Mouse (Mus musculus) hindbrain, embryonic 12.5 days (tissue): ENCODE measurements around the gene Tbl1x. TPM values are rescaled to one million over a fixed set of nuclear protein-coding genes. Genes with fewer than 3 reads are reported as not detected.
A peak's percentile ranks its signal among the peaks of the same experiment; 100 is the strongest.

ENCODE experiments used
- ATAC-seq: fragments of 200-750 bp; cut with Nextera tagmentation; 2 replicates; pipeline ENCODE4 v1.8.0; 2017; ENCODE audit warnings: moderate TSS enrichment; ENCODE audit not compliant: low FRiP score
- H3K27ac ChIP-seq: fragments of 300-500 bp; sonication (generic); 2 replicates; pipeline ENCODE4 v1.5.1; 2016; ENCODE audit warnings: mild to moderate bottlenecking
- H3K27me3 ChIP-seq: fragments of 300-500 bp; sonication (generic); 2 replicates; pipeline ENCODE4 v1.6.1; 2016; ENCODE audit warnings: mild to moderate bottlenecking
- H3K36me3 ChIP-seq: fragments of 300-500 bp; sonication (generic); 2 replicates; pipeline ENCODE4 v1.6.1; 2016; ENCODE audit warnings: mild to moderate bottlenecking
- H3K4me1 ChIP-seq: fragments of 300-500 bp; sonication (generic); 2 replicates; pipeline ENCODE4 v1.6.1; 2016
- H3K4me2 ChIP-seq: fragments of 300-500 bp; sonication (generic); replicated peaks from 2 replicates; pipeline ENCODE4 v1.6.1; 2016; ENCODE audit warnings: mild to moderate bottlenecking
- H3K4me3 ChIP-seq: fragments of 300-500 bp; sonication (generic); 2 replicates; pipeline ENCODE4 v1.5.1; 2016; ENCODE audit warnings: mild to moderate bottlenecking
- H3K9ac ChIP-seq: fragments of 300-500 bp; sonication (generic); 2 replicates; pipeline ENCODE4 v1.6.1; 2016; ENCODE audit warnings: mild to moderate bottlenecking, moderate library complexity
- H3K9me3 ChIP-seq: fragments of 300-500 bp; sonication (generic); replicated peaks from 2 replicates; pipeline ENCODE4 v1.6.1; 2016; ENCODE audit warnings: mild to moderate bottlenecking
- WGBS: fragments of 180-500 bp; shearing (Covaris S2); methylation state at CpG from one replicate; pipeline ENCODE4 v1.1.7; 2016; 5-methylcytosine and 5-hydroxymethylcytosine counted together
- polyA plus RNA-seq: library from polyadenylated mRNA; unstranded; fragments of >200 nt; fragmentation: Nextera tagmentation; extraction: Ambion mirVana; gene quantifications from 2 replicates; pipeline ENCODE4 v1.2.1, GENCODE M21; 2016

Tbl1x gene
- 59.8 and 62.5 TPM in 2 replicates for polyA plus RNA-seq

DNA sequence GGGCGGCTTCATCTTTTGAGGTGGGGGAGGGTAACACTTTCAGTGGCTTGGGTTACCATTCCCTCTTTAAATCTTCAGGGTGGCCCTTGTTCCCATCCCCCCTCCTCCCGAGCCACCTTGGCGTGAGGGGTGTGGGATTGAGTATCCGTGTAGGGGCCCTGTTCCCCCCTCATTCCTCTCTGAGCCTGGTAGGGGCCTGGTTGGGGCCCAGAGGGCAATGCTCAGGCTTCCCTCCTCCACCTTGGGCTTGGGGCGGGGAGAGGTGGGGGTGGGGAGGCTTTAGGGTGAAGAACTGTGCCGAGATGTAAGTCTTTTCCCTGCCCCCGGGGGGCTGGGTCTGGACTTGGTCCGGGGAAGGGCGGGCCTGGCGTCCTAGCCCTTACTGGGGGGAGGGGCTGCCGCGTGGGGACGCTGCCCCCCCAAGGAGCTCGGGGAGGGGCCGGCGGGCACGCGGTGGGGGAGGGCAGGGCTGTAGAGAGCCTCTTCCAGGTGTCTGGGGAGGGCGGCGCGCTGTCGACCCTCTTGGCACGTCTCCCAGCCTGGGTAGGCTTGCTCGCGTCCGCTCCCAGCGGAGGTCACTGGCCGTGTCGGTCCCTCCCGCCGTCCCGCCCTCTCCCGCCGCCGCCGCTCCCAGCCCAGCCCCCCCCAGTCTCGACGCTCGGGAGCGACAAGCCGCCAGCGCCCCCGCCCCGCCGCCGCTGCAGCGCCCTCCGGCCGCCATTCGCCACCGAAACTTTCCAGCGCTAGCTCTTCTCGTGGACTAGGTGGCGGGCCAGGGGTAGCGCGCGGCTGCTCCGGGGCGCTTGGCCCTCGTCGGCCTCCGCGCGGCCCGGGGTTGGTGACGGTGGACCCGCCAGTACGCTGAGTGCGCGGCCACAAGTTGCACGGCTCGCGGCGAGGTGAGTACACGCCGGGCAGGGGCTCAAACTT lies at the start of gene Tbl1x:
Gene Tbl1x (plus strand): TSS at position 643 of the 930 bp plus-strand sequence.
- Histone ChIP-seq H3K4me1 (peaks cover 12% of the 10 kb centered on the region; the same call in 1 of the 2 replicates), H3K4me3 (peak within 1 kb of the TSS; percentile 60), H3K27ac (peak within 1 kb of the TSS; percentile 94), H3K9ac (peak within 1 kb of the TSS; percentile 80), H3K9me3 (no peaks in the 10 kb centered on the region), H3K36me3 (no peaks in the 10 kb centered on the region), H3K4me2 (peak within 1 kb of the TSS; percentile 62), H3K27me3 (no peaks in the 10 kb centered on the region)
- 11% methylated on average over 42 of the region's 76 CpGs for WGBS
- peak; percentile 80 for ATAC-seq

DNA sequence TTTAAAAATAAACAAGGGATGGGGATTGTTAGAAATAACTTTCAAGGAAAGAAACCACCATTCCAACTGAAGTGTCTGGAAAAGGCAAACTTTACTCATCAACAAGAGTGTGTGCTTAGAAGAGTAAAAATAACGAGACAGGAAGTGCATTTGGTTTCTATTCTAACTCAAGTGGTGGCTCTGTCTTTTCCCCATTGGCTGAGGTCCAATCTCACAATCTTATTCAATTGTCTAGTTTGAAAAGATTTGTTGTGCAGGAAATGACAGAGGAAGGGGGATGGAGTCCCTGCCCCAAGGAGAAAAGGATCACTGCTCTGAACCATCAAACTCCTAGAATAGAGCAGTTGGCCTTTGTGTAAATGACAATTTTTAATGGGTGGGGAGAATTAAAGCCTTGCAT lies 41.6 kb upstream of the Tbl1x start:
- no peak for ATAC-seq
- Histone ChIP-seq H3K27me3 (no peaks in the 10 kb centered on the region), H3K4me3 (no peak overlapping the region), H3K27ac (no peak overlapping the region), H3K9ac (no peak overlapping the region), H3K4me1 (no peaks in the 10 kb centered on the region), H3K9me3 (no peaks in the 10 kb centered on the region), H3K36me3 (no peaks in the 10 kb centered on the region), H3K4me2 (no peak overlapping the region)
- WGBS: 77% methylated on average over 1 of the region's 1 CpGs

DNA sequence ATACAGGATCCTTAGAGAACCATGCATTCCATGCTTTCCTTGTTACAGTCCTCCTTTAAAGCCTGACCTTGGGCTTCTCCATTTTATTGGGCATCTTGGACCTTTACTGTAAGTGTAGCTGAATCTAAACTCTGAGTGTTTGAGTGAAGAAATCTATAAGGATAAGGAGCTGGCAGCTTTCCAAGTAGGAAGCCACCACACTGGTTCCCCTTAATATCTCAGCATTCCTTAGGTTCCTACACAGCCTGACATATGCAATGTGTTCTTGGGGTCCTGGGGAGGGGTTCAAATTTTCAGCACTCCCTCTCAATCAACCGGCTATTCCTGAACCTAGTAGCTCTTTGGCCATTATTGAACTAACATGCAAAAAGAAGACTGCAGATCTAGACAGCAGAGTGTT lies 38.0 kb upstream of the Tbl1x start:
- Histone ChIP-seq H3K9me3 (no peaks in the 10 kb centered on the region), H3K27ac (no peak overlapping the region), H3K4me3 (no peak overlapping the region), H3K27me3 (no peaks in the 10 kb centered on the region), H3K4me1 (no peaks in the 10 kb centered on the region), H3K36me3 (no peaks in the 10 kb centered on the region), H3K9ac (no peak overlapping the region), H3K4me2 (no peak overlapping the region)
- 60% methylated on average over 1 of the region's 1 CpGs for WGBS
- ATAC-seq: no peak

DNA sequence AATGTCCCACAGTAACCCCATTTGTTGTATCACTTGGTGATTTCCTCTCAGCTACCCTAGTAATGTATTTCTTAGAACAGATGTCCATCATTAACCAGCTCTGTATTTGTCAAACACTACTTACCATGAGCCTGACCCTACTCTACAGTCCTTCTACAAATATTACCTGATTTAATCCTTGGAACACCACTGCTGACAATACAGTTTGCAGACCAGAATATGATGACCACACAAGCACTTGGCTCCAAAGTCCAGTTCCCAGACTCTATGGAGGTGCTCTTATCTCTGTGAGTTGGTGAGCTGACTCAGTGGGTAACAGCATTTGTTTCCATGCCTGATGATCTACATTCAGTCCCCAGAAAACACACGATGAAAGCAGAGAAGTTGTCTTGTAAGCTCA lies 37.3 kb upstream of the Tbl1x start:
- ATAC-seq: no peak
- no peak overlapping the region for H3K4me3 ChIP-seq
- H3K9ac ChIP-seq: no peak overlapping the region
- no peaks in the 10 kb centered on the region for H3K9me3 ChIP-seq
- no peak overlapping the region for H3K27ac ChIP-seq
- no peaks in the 10 kb centered on the region for H3K36me3 ChIP-seq
- WGBS: 80% methylated on average over 1 of the region's 1 CpGs
- H3K4me1 ChIP-seq: no peaks in the 10 kb centered on the region
- H3K4me2 ChIP-seq: no peak overlapping the region
- no peaks in the 10 kb centered on the region for H3K27me3 ChIP-seq

DNA sequence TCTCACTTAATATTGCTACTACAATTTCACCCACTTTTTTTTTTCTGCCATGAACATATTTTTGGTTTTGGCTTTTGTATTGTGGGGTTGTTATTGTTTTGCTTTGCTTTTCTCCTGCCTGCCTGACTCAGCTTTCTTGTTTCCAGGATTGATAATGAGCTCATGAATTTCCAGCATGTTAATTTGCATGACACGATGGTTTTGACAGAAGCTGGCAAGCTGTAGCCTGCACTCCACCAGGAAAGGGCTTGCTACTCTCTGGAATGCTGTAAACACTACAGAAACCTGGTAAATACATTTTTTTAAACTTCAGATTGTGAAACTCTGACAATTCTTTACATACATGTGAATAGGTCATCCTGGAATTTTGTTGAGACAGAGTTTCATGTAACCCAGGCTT lies 36.3 kb upstream of the Tbl1x start:
- Histone ChIP-seq H3K4me2 (no peak overlapping the region), H3K9me3 (no peaks in the 10 kb centered on the region), H3K27me3 (no peaks in the 10 kb centered on the region), H3K9ac (no peak overlapping the region), H3K36me3 (no peaks in the 10 kb centered on the region), H3K27ac (no peak overlapping the region), H3K4me1 (no peaks in the 10 kb centered on the region), H3K4me3 (no peak overlapping the region)
- no peak for ATAC-seq
- 40% methylated on average over 1 of the region's 1 CpGs for WGBS

DNA sequence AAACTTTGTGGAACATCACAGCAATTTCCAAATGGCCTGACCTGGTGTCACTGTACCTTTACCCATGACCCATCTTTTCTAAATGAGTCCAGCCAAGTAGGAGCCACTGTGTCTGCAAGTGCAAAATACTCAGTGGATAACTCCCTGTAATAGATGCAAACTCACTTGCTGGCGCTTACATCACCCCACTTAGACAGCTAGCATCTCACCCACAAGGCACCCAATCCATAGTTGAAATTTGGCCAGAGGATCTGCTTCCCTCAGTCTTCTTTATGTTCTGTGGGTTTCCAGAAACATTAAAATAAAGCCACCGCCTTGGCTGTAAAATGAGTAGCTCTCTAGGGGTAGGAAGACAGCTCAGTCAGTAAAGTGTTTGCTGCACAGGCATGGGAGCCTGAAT lies 33.3 kb upstream of the Tbl1x start:
- H3K4me3 ChIP-seq: no peak overlapping the region
- H3K27ac ChIP-seq: no peak overlapping the region
- H3K4me2 ChIP-seq: no peak overlapping the region
- WGBS: 78% methylated on average over 2 of the region's 2 CpGs
- no peak overlapping the region for H3K9ac ChIP-seq
- no peak for ATAC-seq
- no peaks in the 10 kb centered on the region for H3K36me3 ChIP-seq
- no peaks in the 10 kb centered on the region for H3K4me1 ChIP-seq
- no peaks in the 10 kb centered on the region for H3K9me3 ChIP-seq
- H3K27me3 ChIP-seq: no peaks in the 10 kb centered on the region

DNA sequence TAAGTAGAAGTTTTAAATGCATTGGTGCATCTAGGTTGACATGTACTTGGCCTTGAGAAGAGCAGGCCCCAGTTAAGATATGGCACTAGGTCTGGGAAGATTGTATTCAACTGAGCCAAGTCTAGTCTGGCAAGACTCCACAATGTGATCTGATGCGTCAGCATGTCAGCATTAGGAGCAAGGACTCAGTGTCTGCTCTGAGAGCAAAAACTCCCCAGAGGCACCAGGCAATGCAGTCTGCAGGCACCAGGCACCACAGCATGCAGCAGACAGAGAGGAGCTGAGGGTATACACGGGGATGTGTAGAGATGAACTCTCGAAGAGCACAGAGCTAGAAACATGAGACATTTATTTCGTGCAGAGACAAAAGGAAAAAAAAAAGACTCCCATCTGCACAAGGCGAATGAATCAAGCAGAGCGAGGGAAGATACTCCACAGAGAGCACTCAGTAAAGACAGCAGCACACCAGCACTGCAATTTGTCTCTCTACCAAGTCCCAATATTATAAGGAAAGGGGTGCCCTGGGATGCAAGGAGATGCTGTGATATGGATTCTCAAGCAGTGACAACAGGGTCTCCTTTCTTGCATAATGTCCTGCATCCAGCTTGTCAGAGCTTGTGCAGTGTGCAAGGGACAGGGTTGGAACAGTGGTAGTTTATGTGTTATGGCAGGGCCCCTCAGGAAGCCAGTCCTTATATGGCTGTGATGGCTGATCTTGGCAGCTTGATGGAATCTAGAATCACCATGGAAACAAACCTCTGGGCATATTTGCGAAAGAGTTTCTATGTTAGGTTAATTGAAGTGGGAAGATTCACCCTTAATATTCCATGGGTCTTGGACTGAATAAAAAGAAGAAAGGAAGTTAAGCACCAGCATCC lies 22.7 kb upstream of the Tbl1x start:
- Histone ChIP-seq H3K36me3 (no peaks in the 10 kb centered on the region), H3K4me3 (no peak overlapping the region), H3K9me3 (no peaks in the 10 kb centered on the region), H3K9ac (no peak overlapping the region), H3K4me1 (no peaks in the 10 kb centered on the region), H3K4me2 (no peak overlapping the region), H3K27me3 (no peaks in the 10 kb centered on the region), H3K27ac (no peak overlapping the region)
- WGBS: 57% methylated on average over 7 of the region's 7 CpGs
- no peak for ATAC-seq

DNA sequence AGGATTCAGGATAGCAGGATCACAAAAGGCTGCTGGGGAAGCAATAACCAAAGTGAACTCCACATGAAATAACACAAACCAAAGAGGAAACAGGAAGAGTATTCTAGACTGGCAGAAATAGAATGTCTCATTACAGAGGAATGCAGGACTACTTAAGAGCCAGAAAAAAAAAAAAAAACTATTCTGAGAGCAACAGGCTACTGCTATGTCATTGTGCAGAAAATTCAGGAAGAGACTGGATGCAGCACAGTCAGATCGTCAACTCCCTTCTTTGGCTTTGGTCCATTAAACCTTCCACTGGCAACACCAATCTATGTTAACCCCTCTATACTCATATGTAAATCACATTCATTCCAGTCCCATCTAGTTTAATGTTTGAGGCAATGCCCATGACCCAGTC lies 20.7 kb upstream of the Tbl1x start:
- Histone ChIP-seq H3K4me1 (no peaks in the 10 kb centered on the region), H3K36me3 (no peaks in the 10 kb centered on the region), H3K9ac (no peak overlapping the region), H3K4me3 (no peak overlapping the region), H3K27me3 (no peaks in the 10 kb centered on the region), H3K27ac (no peak overlapping the region), H3K9me3 (no peaks in the 10 kb centered on the region), H3K4me2 (no peak overlapping the region)
- no peak for ATAC-seq
- WGBS: 90% methylated on average over 1 of the region's 1 CpGs

DNA sequence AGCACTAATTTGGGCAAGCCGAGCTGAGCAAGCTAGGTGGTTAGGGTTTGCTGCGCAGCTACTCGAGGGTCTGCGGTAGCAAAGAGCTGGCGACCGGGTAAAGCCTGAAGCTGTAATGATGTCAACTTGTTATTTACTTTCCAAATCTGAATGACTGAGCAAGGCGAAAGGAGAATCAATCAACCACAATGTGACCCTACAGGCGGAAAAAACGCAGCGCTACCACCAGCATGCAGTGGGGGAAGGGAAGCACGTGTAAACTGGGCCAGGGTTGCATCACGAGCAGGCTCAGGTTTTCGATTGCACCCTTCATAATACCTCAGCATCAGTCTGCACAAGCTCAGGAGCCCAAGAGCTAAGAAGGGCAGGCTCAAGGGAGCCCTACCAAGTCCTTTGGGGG lies 1.7 kb upstream of the Tbl1x start:
- Histone ChIP-seq H3K27ac (peak overlapping the region; percentile 94), H3K9ac (no peak overlapping the region), H3K4me3 (peak overlapping the region; percentile 60; the same call in 1 of the 2 replicates), H3K36me3 (no peaks in the 10 kb centered on the region), H3K9me3 (no peaks in the 10 kb centered on the region), H3K4me2 (peak overlapping the region; percentile 62), H3K4me1 (peaks cover 12% of the 10 kb centered on the region; the same call in 1 of the 2 replicates), H3K27me3 (no peaks in the 10 kb centered on the region)
- WGBS: 17% methylated on average over 13 of the region's 13 CpGs
- peak; percentile 79 for ATAC-seq

DNA sequence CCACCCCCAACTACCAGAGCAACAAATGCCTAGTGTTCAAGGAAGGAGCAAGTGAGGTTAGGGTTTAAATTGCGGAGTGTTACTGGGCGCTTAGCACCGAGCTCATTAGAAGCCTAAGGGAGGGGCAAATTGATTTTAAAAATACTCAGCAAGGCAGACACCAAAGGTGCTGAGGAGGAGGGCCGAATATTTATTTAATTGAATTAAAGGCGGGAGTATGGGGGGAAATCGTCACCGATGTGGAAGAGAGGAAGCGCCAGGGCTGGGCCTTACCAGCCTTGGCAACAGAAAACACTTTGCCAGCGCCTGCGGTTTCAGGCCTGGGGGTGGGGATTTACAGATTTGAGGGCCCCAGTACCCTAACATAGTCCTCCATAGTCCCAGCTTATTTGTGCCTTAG lies 1.0 kb upstream of the Tbl1x start:
- Histone ChIP-seq H3K4me3 (peak overlapping the region; percentile 60), H3K36me3 (no peaks in the 10 kb centered on the region), H3K27ac (peak overlapping the region; percentile 94), H3K9ac (peak overlapping the region; percentile 35; the same call in 1 of the 2 replicates), H3K27me3 (no peaks in the 10 kb centered on the region), H3K4me1 (peaks cover 12% of the 10 kb centered on the region; the same call in 1 of the 2 replicates), H3K4me2 (peak overlapping the region; percentile 62), H3K9me3 (no peaks in the 10 kb centered on the region)
- ATAC-seq: peak; percentile 41
- 12% methylated on average over 10 of the region's 10 CpGs for WGBS

DNA sequence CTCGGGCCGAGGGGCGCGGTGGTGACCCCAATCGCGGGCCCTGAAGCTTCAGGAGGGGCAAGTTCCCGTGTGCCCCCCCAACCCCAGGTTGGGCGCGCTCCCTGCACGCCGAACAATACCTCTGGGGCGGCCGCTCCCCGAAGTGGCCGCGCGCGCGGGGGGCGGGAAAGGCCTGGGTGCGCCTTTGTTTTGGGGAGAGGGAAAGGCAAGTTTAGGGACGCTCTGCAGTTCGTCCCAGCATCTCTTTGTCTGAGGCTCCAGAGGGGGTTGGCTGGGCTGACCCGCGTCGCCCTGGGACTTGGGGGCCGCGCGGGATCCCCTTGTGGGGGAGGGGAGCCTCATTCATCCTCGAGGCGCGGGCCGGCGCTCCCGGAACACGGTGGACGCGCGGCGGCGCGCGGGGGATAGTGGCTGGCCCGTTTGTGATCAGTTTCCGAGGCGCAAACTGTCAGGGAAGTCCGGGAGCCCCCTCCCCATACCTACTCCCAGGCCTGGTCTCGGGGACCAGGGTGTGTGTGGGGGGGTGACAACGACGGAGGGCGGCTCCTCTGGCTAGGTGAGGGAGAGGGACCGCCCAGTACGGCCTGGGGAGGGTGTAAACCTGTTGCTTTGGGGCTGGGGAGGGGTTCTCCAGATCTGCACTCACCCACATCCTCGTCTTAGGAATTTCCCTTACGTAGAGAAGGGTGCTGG lies 634 bp downstream of the Tbl1x start:
- 21% methylated on average over 47 of the region's 55 CpGs for whole genome bisulfite sequencing
- H3K4me1 ChIP-seq: peaks cover 12% of the 10 kb centered on the region; the same call in 1 of the 2 replicates
- peak overlapping the region; percentile 60 for H3K4me3 ChIP-seq
- peak overlapping the region; percentile 80 for H3K9ac ChIP-seq
- H3K9me3 ChIP-seq: no peaks in the 10 kb centered on the region
- H3K36me3 ChIP-seq: no peaks in the 10 kb centered on the region
- H3K27me3 ChIP-seq: no peaks in the 10 kb centered on the region
- ATAC-seq: peak; percentile 21
- H3K27ac ChIP-seq: peak overlapping the region; percentile 94
- H3K4me2 ChIP-seq: peak overlapping the region; percentile 62
